8 mouse cellular contexts compared by ENCODE assay signal in genomic region chr16:16983131-16983533, GRCm38 (mm10). TPM values are rescaled to one million over a fixed set of nuclear protein-coding genes. Genes with fewer than 3 reads are reported as not detected.
DNase-seq lines count a peak whose midpoint lies in the region; ATAC-seq lines count a peak whose summit lies in the region.

Gene Mapk1, plus strand, starts transcription at chr16:16983382.

- peak; percentile 90 for DNase-seq in c-Kit-negative CD71-positive TER-119-positive erythroid progenitor cells, embryonic 14.5 days (ENCODE audit: low read depth, low spot score)
- DNase-seq in fibroblast of lung, adult 2 months (ENCODE audit: low read depth), result peak; percentile 90
- peak; percentile 97 for DNase-seq in kidney, postnatal 14 days
- peak; percentile 95 for DNase-seq in liver, embryonic 13.5 days
- peak; percentile 95 for DNase-seq in neural tube, embryonic 10.5 days (ENCODE audit: extremely low spot score, low spot score)

- H3K27ac ChIP-seq in heart, embryonic 14.5 days (replicated peaks in 1 of 2; ENCODE audit: control insufficient read depth in 1 of 2, insufficient read depth in 1 of 2, low read depth in 2 of 2, low read length in 2 of 2), result peak within 1 kb of the TSS; percentile 89 to 94
- H3K27ac ChIP-seq in liver, embryonic 13.5 days, result peak within 1 kb of the TSS; percentile 87
- H3K27ac ChIP-seq in stomach, embryonic 16.5 days (ENCODE audit: low read length), result peak within 1 kb of the TSS; percentile 93

- H3K4me3 ChIP-seq in heart, embryonic 14.5 days (ENCODE audit: control insufficient read depth in 1 of 2, insufficient read depth in 1 of 2, low read depth in 1 of 2, low read length in 2 of 2), result peak within 1 kb of the TSS; percentile 93 to 98
- H3K4me3 ChIP-seq in liver, embryonic 13.5 days (replicated peaks), result peak within 1 kb of the TSS; percentile 99
- peak within 1 kb of the TSS; percentile 100 for H3K4me3 ChIP-seq in stomach, embryonic 16.5 days (replicated peaks; ENCODE audit: low read length)

- H3K4me1 ChIP-seq in heart, embryonic 14.5 days (ENCODE audit: control insufficient read depth in 2 of 2, insufficient read depth in 2 of 2, low read length in 2 of 2), result peaks cover 0 to 20% of the 10 kb centered on the region in 2 experiments; a peak in 3 of 4 replicates
- peaks cover 36% of the 10 kb centered on the region for H3K4me1 ChIP-seq in liver, embryonic 13.5 days (replicated peaks)
- peaks cover 7% of the 10 kb centered on the region; the same call in 1 of the 2 replicates for H3K4me1 ChIP-seq in stomach, embryonic 16.5 days (ENCODE audit: control insufficient read depth, insufficient read depth, low read length)

- ATAC-seq in CD4-positive, CD25-positive, alpha-beta regulatory T cell, adult 4 months, result peak; percentile 98
- ATAC-seq in heart, embryonic 14.5 days (ENCODE audit: insufficient number of reproducible peaks, insufficient read depth, low FRiP score, low read depth), result peak; percentile 97
- ATAC-seq in liver, embryonic 13.5 days (ENCODE audit: low read depth), result peak; percentile 93
- ATAC-seq in stomach, embryonic 16.5 days (ENCODE audit: insufficient read depth, low FRiP score), result peak; percentile 98

- peak within 1 kb of the TSS; percentile 75 for H3K4me2 ChIP-seq in heart, embryonic 14.5 days (ENCODE audit: low read length)
- peak within 1 kb of the TSS; percentile 92 for H3K4me2 ChIP-seq in liver, embryonic 13.5 days
- peak within 1 kb of the TSS; percentile 79 for H3K4me2 ChIP-seq in stomach, embryonic 16.5 days (ENCODE audit: low read depth, low read length)

- 0% methylated on average over 35 of the region's 35 CpGs for WGBS in heart, embryonic 14.5 days
- under 1% methylated on average over 35 of the region's 35 CpGs for WGBS in liver, embryonic 13.5 days (ENCODE audit: insufficient replicate concordance)
- WGBS in stomach, embryonic 16.5 days, result under 1% methylated on average over 35 of the region's 35 CpGs

- peak within 1 kb of the TSS; percentile 97 for H3K9ac ChIP-seq in heart, embryonic 14.5 days (ENCODE audit: low read length)
- peak within 1 kb of the TSS; percentile 96 for H3K9ac ChIP-seq in liver, embryonic 13.5 days
- H3K9ac ChIP-seq in stomach, embryonic 16.5 days (ENCODE audit: low read length), result peak within 1 kb of the TSS; percentile 96

- no peaks in the 10 kb centered on the region for H3K9me3 ChIP-seq in heart, embryonic 14.5 days (ENCODE audit: control insufficient read depth, low read length)
- H3K9me3 ChIP-seq in liver, embryonic 13.5 days (replicated peaks), result no peaks in the 10 kb centered on the region
- no peaks in the 10 kb centered on the region for H3K9me3 ChIP-seq in stomach, embryonic 16.5 days (replicated peaks; ENCODE audit: control insufficient read depth, low read length)

- peaks cover 12% of the 10 kb centered on the region; the same call in 1 of the 2 replicates for H3K36me3 ChIP-seq in heart, embryonic 14.5 days (ENCODE audit: control insufficient read depth, insufficient read depth, low read length)
- H3K36me3 ChIP-seq in liver, embryonic 13.5 days, result peaks cover 12% of the 10 kb centered on the region
- H3K36me3 ChIP-seq in stomach, embryonic 16.5 days (ENCODE audit: control insufficient read depth, insufficient read depth, low read length), result no peaks in the 10 kb centered on the region

- H3K27me3 ChIP-seq in heart, embryonic 14.5 days (ENCODE audit: control insufficient read depth, insufficient read depth, low read length), result no peaks in the 10 kb centered on the region
- no peaks in the 10 kb centered on the region for H3K27me3 ChIP-seq in liver, embryonic 13.5 days
- H3K27me3 ChIP-seq in stomach, embryonic 16.5 days (ENCODE audit: control insufficient read depth, insufficient read depth, low read length), result no peaks in the 10 kb centered on the region

RNA-seq across cellular contexts. Expression of gene Mapk1, which starts in this region (rescaled TPM):
- 10 to 100 TPM; 19.1 to 32.1 TPM for polyA plus RNA-seq in CD4-positive, CD25-positive, alpha-beta regulatory T cell, adult 4 months (2017; shearing (Covaris generic))
- 154 and 162 TPM in 2 replicates for polyA plus RNA-seq in heart, embryonic 14.5 days (2014; fragmentation: Nextera tagmentation; extraction: Ambion mirVana)
- polyA plus RNA-seq in liver, embryonic 13.5 days (2015; fragmentation: Nextera tagmentation; extraction: Ambion mirVana), result 93.7 and 102 TPM in 2 replicates
- 130 and 134 TPM in 2 replicates for polyA plus RNA-seq in stomach, embryonic 16.5 days (2015; fragmentation: Nextera tagmentation; extraction: Ambion mirVana)

Comparison
In these comparisons a context has a peak if more than half of its experiments do, and no peak if none do; other contexts are left out.
1. Peak in every context shown above with its lines: DNase-seq, ATAC-seq, H3K4me3 ChIP-seq and H3K27ac ChIP-seq.